Mouse (Mus musculus): Measurements from ENCODE around the gene 1700016D06Rik. TPM values are rescaled to one million over a fixed set of nuclear protein-coding genes. Genes with fewer than 3 reads are reported as not detected.
"Not testable (repeated sequence)": the region's sequence is repeated elsewhere in the genome, so short reads cannot be mapped to it uniquely, and the experiment has no call there.

1700016D06Rik gene
- total and polyA plus RNA-seq, 3 experiments = not detected

GRCm38 (mm10) chr8:11668308-11668707, 32.6 kb downstream of the 1700016D06Rik start:
- peaks cover 60% of the 10 kb centered on the region for H3K27me3 ChIP-seq (replicated peaks)
- H3K27ac ChIP-seq (ENCODE audit: insufficient read depth, low read depth) = no peak overlapping the region
- no peak overlapping the region for H3K4me2 ChIP-seq (ENCODE audit: insufficient read depth, low read depth, poor library complexity, severe bottlenecking)
- no peaks in the 10 kb centered on the region for H3K36me3 ChIP-seq (replicated peaks in 1 of 2; ENCODE audit: control insufficient read depth in 1 of 2, insufficient read depth in 1 of 2, low read length in 1 of 2)
- 0 out of 4 replicates have a peak, but pooled peaks cover 0 to 4% of the 10 kb centered on the region in 2 experiments for H3K4me1 ChIP-seq (ENCODE audit: control insufficient read depth in 1 of 2, insufficient read depth in 2 of 2)
- no peak for DNase-seq (ENCODE audit: extremely low read depth)
- no peaks in the 10 kb centered on the region for H3K79me2 ChIP-seq (replicated peaks; ENCODE audit: control insufficient read depth, extremely low read depth, insufficient read depth, poor library complexity, severe bottlenecking)
- H3K4me3 ChIP-seq (replicated peaks in 1 of 3; ENCODE audit: low read depth in 2 of 3, low read length in 2 of 3, poor library complexity in 1 of 3) = no peak overlapping the region
- dilution Hi-C loops (cut with MboI; ENCODE audit: extremely low pct_ligation_motif_present, extremely low pct_unique_long_range_greater_than_20kb, low sequenced_read_pairs) = no loop called here
- H3K9me3 ChIP-seq (replicated peaks; ENCODE audit: low read length) = no peaks in the 10 kb centered on the region
- no peak for TF ChIP-seq CHD2 (IDR thresholded peaks at IDR 0.05; ENCODE audit: low read length)
- no peak for TF ChIP-seq MYC (IDR thresholded peaks at IDR 0.05; ENCODE audit: low read depth, low read length)
- no peak for TF ChIP-seq SMC3 (IDR thresholded peaks at IDR 0.05; ENCODE audit: low read depth, low read length)
- TF ChIP-seq MEF2A (IDR thresholded peaks at IDR 0.05; ENCODE audit: borderline replicate concordance, low read depth, low read length) = no peak
- no peak for TF ChIP-seq IRF4 (IDR thresholded peaks at IDR 0.05; ENCODE audit: low read depth, low read length)
- TF ChIP-seq ETS1 (conservative IDR thresholded peaks at IDR 0.05; ENCODE audit: low read depth, low read length) = no peak
- in situ Hi-C loops (cut with MboI; ENCODE audit: low pct_ligation_motif_present, low pct_unique_long_range_greater_than_20kb, low sequenced_read_pairs) = no loop called here
- no peak overlapping the region for H3K9ac ChIP-seq (ENCODE audit: insufficient read depth, low read depth)

DNA sequence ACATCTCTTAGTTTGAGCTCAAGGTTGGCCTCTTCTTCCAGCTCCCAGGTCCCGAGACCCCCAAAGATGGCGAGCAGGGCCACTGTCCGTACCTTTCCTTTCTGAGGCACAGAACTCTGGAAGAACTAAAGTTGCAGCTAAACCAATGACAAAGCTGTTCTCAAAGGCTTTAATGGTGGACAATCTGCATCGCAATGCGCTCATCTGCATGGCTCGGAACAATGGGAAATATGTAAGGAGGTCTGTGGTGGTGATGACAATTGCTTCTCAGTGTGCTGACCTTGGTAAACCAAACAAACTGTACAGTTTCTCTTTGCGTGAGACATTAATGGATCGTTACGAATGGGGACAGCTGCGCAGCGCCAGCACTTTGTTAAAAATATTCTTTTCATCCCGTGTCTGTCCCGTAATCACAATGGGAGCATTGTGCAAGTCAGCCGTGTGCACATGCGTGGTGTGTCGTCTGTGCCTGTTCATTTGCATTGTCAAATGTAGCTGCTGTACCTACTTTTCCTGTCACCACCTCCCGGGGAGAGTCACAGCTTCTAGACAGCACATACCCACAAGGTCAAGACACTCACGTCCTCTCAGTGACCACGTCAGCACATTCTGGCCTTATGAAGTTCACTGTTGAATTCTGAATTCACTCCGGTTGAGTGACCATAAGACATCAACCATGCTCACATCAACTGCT, 34.7 kb downstream of the 1700016D06Rik start:
- dilution Hi-C loops (cut with MboI; ENCODE audit: extremely low pct_ligation_motif_present, extremely low pct_unique_long_range_greater_than_20kb, low sequenced_read_pairs); H3K27ac ChIP-seq (ENCODE audit: insufficient read depth, low read depth); H3K9me3 ChIP-seq (replicated peaks; ENCODE audit: low read length); H3K9ac ChIP-seq (ENCODE audit: insufficient read depth, low read depth); H3K4me1 ChIP-seq (ENCODE audit: control insufficient read depth in 1 of 2, insufficient read depth in 2 of 2); in situ Hi-C loops (cut with MboI; ENCODE audit: low pct_ligation_motif_present, low pct_unique_long_range_greater_than_20kb, low sequenced_read_pairs); H3K4me3 ChIP-seq (replicated peaks in 1 of 3; ENCODE audit: low read depth in 2 of 3, low read length in 2 of 3, poor library complexity in 1 of 3); H3K36me3 ChIP-seq (replicated peaks in 1 of 2; ENCODE audit: control insufficient read depth in 1 of 2, insufficient read depth in 1 of 2, low read length in 1 of 2); DNase-seq (ENCODE audit: extremely low read depth); H3K4me2 ChIP-seq (ENCODE audit: insufficient read depth, low read depth, poor library complexity, severe bottlenecking); H3K79me2 ChIP-seq (replicated peaks; ENCODE audit: control insufficient read depth, extremely low read depth, insufficient read depth, poor library complexity, severe bottlenecking): not testable (repeated sequence)
- H3K27me3 ChIP-seq (replicated peaks) = peaks cover 57% of the 10 kb centered on the region

DNA sequence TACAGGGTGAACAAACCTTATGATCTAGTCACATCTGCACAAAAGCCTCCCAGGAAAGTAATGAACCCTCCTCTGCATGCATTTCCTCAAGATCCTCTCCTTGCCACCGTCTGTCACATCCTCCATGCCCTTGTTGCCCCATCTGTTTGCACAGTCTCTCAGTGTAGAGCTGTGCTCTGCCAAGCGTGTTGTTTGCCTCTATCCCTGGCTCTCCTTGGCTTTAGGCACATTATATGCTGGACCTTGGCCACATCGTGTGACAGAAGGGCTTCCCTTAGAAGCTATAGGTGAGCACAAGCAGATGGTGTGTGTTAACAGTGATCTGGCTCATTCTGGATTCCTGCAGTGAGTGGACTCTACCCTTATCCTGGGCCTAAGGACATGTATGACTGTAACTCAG, 38.9 kb downstream of the 1700016D06Rik start:
- Histone ChIP-seq H3K9me3 (replicated peaks; ENCODE audit: low read length) (peaks cover 6% of the 10 kb centered on the region), H3K27ac (ENCODE audit: insufficient read depth, low read depth) (no peak overlapping the region), H3K9ac (ENCODE audit: insufficient read depth, low read depth) (no peak overlapping the region), H3K4me2 (ENCODE audit: insufficient read depth, low read depth, poor library complexity, severe bottlenecking) (no peak overlapping the region), H3K36me3 (replicated peaks in 1 of 2; ENCODE audit: control insufficient read depth in 1 of 2, insufficient read depth in 1 of 2, low read length in 1 of 2) (no peaks in the 10 kb centered on the region), H3K79me2 (replicated peaks; ENCODE audit: control insufficient read depth, extremely low read depth, insufficient read depth, poor library complexity, severe bottlenecking) (no peaks in the 10 kb centered on the region), H3K4me3 (replicated peaks in 1 of 3; ENCODE audit: low read depth in 2 of 3, low read length in 2 of 3, poor library complexity in 1 of 3) (no peak overlapping the region), H3K4me1 (ENCODE audit: control insufficient read depth in 1 of 2, insufficient read depth in 2 of 2) (0 out of 4 replicates have a peak, but pooled peaks cover 0 to 7% of the 10 kb centered on the region in 2 experiments), H3K27me3 (replicated peaks) (peaks cover 40% of the 10 kb centered on the region)
- dilution Hi-C loops (cut with MboI; ENCODE audit: extremely low pct_ligation_motif_present, extremely low pct_unique_long_range_greater_than_20kb, low sequenced_read_pairs) = no loop called here
- DNase-seq (ENCODE audit: extremely low read depth) = no peak
- TF ChIP-seq USF1 (IDR thresholded peaks at IDR 0.05; ENCODE audit: low read depth, low read length) = no peak
- TF ChIP-seq MAX (IDR thresholded peaks at IDR 0.05; ENCODE audit: low read length) = no peak
- no peak for TF ChIP-seq PAX5 (IDR thresholded peaks at IDR 0.05; ENCODE audit: low read length)
- TF ChIP-seq KAT2A (IDR thresholded peaks at IDR 0.05; ENCODE audit: insufficient replicate concordance, low read length) = no peak
- no peak for TF ChIP-seq MYC (IDR thresholded peaks at IDR 0.05; ENCODE audit: low read depth, low read length)
- TF ChIP-seq RCOR1 (conservative IDR thresholded peaks at IDR 0.05; ENCODE audit: low read depth, low read length) = no peak
- TF ChIP-seq RAD21 (IDR thresholded peaks at IDR 0.05; ENCODE audit: low read depth, low read length) = no peak
- TF ChIP-seq POLR2A (IDR thresholded peaks at IDR 0.05; ENCODE audit: low read depth, low read length) = no peak
- no peak for TF ChIP-seq NELFE (IDR thresholded peaks at IDR 0.05; ENCODE audit: low read depth, low read length)
- TF ChIP-seq ZMIZ1 (IDR thresholded peaks at IDR 0.05; ENCODE audit: low read depth, low read length) = no peak
- TF ChIP-seq CHD2 (IDR thresholded peaks at IDR 0.05; ENCODE audit: low read length) = no peak
- TF ChIP-seq JUN (IDR thresholded peaks at IDR 0.05; ENCODE audit: insufficient read depth, low read depth, low read length) = no peak
- no peak for TF ChIP-seq SIN3A (IDR thresholded peaks at IDR 0.05; ENCODE audit: low read length)
- in situ Hi-C loops (cut with MboI; ENCODE audit: low pct_ligation_motif_present, low pct_unique_long_range_greater_than_20kb, low sequenced_read_pairs) = no loop called here
